Mouse (Mus musculus): Measurements from ENCODE around the gene Eif2b3.

DNA sequence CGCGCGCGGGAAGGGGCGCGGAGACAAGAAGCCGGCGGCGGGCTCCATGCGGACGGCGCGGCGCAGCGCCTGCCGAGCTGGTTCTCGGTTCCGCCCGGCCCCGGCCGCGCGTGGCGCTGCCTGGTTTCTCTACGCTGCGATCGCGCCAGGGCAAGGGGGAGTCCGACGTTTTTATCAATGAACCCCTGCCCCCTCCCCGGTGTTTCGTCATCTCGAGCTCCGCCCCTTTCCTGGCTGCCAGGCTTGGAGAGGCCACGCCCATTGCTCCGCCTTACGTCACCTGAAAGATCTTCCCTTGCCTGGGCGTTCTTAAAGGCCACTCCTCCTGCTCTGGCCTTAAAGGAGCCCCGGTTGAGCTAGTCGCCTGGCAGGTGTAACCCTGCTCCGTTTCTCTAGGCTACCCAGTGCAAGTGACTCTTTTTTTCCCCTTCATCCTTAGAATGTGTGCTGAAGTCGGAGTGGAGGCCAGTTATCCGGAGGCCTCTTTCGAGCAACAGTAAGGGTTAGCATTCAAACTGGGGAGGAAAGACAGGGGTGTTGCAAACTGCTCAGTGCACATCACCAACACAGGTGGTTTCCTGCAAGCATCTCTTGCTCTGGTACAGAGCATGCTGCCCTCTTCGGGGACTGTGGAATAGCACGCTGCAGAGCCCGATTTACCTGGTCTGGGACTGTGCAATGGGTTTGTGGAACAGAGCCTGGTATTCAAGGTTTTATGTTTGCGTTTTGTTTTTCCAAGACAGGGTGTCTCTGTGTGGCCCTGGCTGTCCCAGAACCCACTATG lies 114.8 kb downstream of the Eif2b3 start, which contains the start of gene Plk3:
- TF ChIP-seq ZKSCAN1 (IDR thresholded peaks at IDR 0.05; ENCODE audit: borderline replicate concordance, low read depth, low read length) (no peak), GABPA (IDR thresholded peaks at IDR 0.05; ENCODE audit: insufficient replicate concordance, low read depth, low read length) (no peak), POLR2A (IDR thresholded peaks at IDR 0.05; ENCODE audit: low read depth, low read length) (peak; percentile 98), MAFK (IDR thresholded peaks at IDR 0.05; ENCODE audit: insufficient replicate concordance, low read length) (no peak), ELF1 (IDR thresholded peaks at IDR 0.05; ENCODE audit: low read depth, low read length) (peak; percentile 48), CHD1 (IDR thresholded peaks at IDR 0.05; ENCODE audit: low read depth, low read length) (no peak), MAX (IDR thresholded peaks at IDR 0.05; ENCODE audit: low read length) (peak; percentile 46; the same call in 1 of the 2 replicates), SMC3 (IDR thresholded peaks at IDR 0.05; ENCODE audit: low read depth, low read length) (peak; percentile 36)
